Mouse (Mus musculus) megakaryocyte, embryonic 14.5 days (primary cell): ENCODE results near the gene Prol1.

Experiments
- FLI1 ChIP-seq: IDR thresholded peaks from 2 replicates; pipeline ENCODE4 v1.6.1; 2012; ENCODE audit warnings: low read length, inconsistent platforms, mixed read lengths
- GATA1 ChIP-seq: IDR thresholded peaks from 3 replicates; pipeline ENCODE4 v1.6.1; 2012; ENCODE audit warnings: mixed read lengths, low read length, inconsistent platforms, borderline replicate concordance

DNA sequence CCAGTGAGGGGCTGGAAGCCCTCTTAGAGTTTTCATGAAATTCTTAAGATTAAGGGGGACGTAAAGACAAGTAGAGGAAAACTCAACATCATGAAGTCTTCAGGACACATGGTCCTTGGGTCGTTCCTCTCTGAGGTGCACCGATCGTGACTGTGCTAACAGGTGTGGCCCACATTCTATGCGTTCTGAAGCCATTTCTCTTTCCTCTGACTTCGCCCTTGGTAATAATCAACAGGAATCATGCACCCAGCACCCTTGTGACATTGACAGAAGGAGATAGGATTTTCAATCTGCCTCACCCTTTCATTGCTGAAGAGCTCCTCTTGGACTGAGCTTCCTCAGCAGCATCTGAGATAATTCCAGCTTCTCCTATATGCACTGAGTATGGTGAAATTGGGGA lies 55.5 kb downstream of the Prol1 start:
- TF ChIP-seq GATA1 (no peak), FLI1 (no peak)
